Mouse (Mus musculus) telencephalon, adult 2 months (tissue): Measurements from ENCODE around the gene Gm17657.
"Not testable (repeated sequence)": the region's sequence is repeated elsewhere in the genome, so short reads cannot be mapped to it uniquely, and the experiment has no call there.

Source experiments
- DNase-seq: peaks from one replicate; pipeline ENCODE4 v3.0.0-alpha.2; 2011; ENCODE audit warnings: low read depth, low spot score

Gene Gm17657

GRCm38 (mm10) chr17:29502005-29502668 is 47.3 kb downstream of the Gm17657 start:
- DNase-seq: no peak

- no peak for DNase-seq
Measured at GRCm38 (mm10) chr17:29500802-29501469, 48.5 kb downstream of the Gm17657 start.

- DNase-seq: no peak
Measured at GRCm38 (mm10) chr17:29500243-29500740, 49.1 kb downstream of the Gm17657 start.

- DNase-seq: no peak
Measured at GRCm38 (mm10) chr17:29499511-29499910, 49.9 kb downstream of the Gm17657 start.

- not testable (repeated sequence) for DNase-seq
Measured at GRCm38 (mm10) chr17:29498952-29499351, 50.5 kb downstream of the Gm17657 start.

GRCm38 (mm10) chr17:29498028-29498427 is 51.4 kb downstream of the Gm17657 start:
- no peak for DNase-seq

- not testable (repeated sequence) for DNase-seq
Measured at GRCm38 (mm10) chr17:29497481-29497880, 52.0 kb downstream of the Gm17657 start.

- no peak for DNase-seq
Measured at GRCm38 (mm10) chr17:29497071-29497354, 52.4 kb downstream of the Gm17657 start.

- no peak for DNase-seq
Measured at GRCm38 (mm10) chr17:29496211-29497070, 53.0 kb downstream of the Gm17657 start.

GRCm38 (mm10) chr17:29494732-29495076 is 54.7 kb downstream of the Gm17657 start:
- no peak for DNase-seq

GRCm38 (mm10) chr17:29494062-29494731 is 55.2 kb downstream of the Gm17657 start:
- no peak for DNase-seq

GRCm38 (mm10) chr17:29493461-29493980 is 55.9 kb downstream of the Gm17657 start:
- no peak for DNase-seq

GRCm38 (mm10) chr17:29492269-29493191 is 56.9 kb downstream of the Gm17657 start:
- DNase-seq: no peak

GRCm38 (mm10) chr17:29491591-29492268 is 57.7 kb downstream of the Gm17657 start:
- no peak for DNase-seq

- DNase-seq: no peak
Measured at GRCm38 (mm10) chr17:29490713-29491581, 58.5 kb downstream of the Gm17657 start, which contains the start of gene Pim1. Gene Pim1 (plus strand): TSS chr17:29490753.

GRCm38 (mm10) chr17:29489971-29490712 is 59.3 kb downstream of the Gm17657 start:
- peak; percentile 95 for DNase-seq

- no peak for DNase-seq
Measured at GRCm38 (mm10) chr17:29488978-29489970, 60.2 kb downstream of the Gm17657 start.
